Mouse (Mus musculus): Measurements from ENCODE around the gene Fgfr2.

The Fgfr2 gene

GRCm38 (mm10) chr7:131371880-131372651 is 1751.1 kb downstream of the Fgfr2 start:
- no peak for DNase-seq (ENCODE audit: low read depth, low spot score)

GRCm38 (mm10) chr7:131371470-131371860 is 1751.7 kb downstream of the Fgfr2 start:
- DNase-seq (ENCODE audit: low read depth, low spot score) = no peak

- peak; percentile 81 for DNase-seq (ENCODE audit: low read depth, low spot score)
Observed at GRCm38 (mm10) chr7:131370648-131371469, 1752.3 kb downstream of the Fgfr2 start, which contains the start of gene Pstk. Pstk (plus strand) TSS chr7:131371141.

GRCm38 (mm10) chr7:131364131-131364530 is 1759.0 kb downstream of the Fgfr2 start:
- DNase-seq (ENCODE audit: low read depth, low spot score) = no peak

GRCm38 (mm10) chr7:131362615-131363300 is 1760.4 kb downstream of the Fgfr2 start, which contains the start of gene 2310057M21Rik:
2310057M21Rik (minus strand) TSS chr7:131362759.
- peak; percentile 97 for DNase-seq (ENCODE audit: low read depth, low spot score)

GRCm38 (mm10) chr7:131362269-131362614 is 1760.9 kb downstream of the Fgfr2 start:
- DNase-seq (ENCODE audit: low read depth, low spot score) = no peak

GRCm38 (mm10) chr7:131356105-131356504 is 1767.0 kb downstream of the Fgfr2 start:
- no peak for DNase-seq (ENCODE audit: low read depth, low spot score)

GRCm38 (mm10) chr7:131345856-131346541 is 1777.2 kb downstream of the Fgfr2 start:
- no peak for DNase-seq (ENCODE audit: low read depth, low spot score)

GRCm38 (mm10) chr7:131337502-131338068 is 1785.6 kb downstream of the Fgfr2 start:
- DNase-seq (ENCODE audit: low read depth, low spot score) = no peak

- no peak for DNase-seq (ENCODE audit: low read depth, low spot score)
Observed at GRCm38 (mm10) chr7:131333564-131333963, 1789.6 kb downstream of the Fgfr2 start, which contains the start of gene Fam24a. Fam24a (plus strand) TSS chr7:131333864.

GRCm38 (mm10) chr7:131331688-131332087 is 1791.5 kb downstream of the Fgfr2 start:
- DNase-seq (ENCODE audit: low read depth, low spot score) = no peak

- no peak for DNase-seq (ENCODE audit: low read depth, low spot score)
Observed at GRCm38 (mm10) chr7:131329416-131329815, 1793.7 kb downstream of the Fgfr2 start, which contains the start of gene Fam24b. Fam24b (minus strand) TSS chr7:131329516.

GRCm38 (mm10) chr7:131327054-131327453 is 1796.1 kb downstream of the Fgfr2 start:
- no peak for DNase-seq (ENCODE audit: low read depth, low spot score)

GRCm38 (mm10) chr7:131322192-131322591 is 1801.0 kb downstream of the Fgfr2 start, which contains the start of gene Cuzd1:
Cuzd1 (minus strand) TSS chr7:131322292.
- no peak for DNase-seq (ENCODE audit: low read depth, low spot score)

- peak; percentile 16 for DNase-seq (ENCODE audit: low read depth, low spot score)
Observed at GRCm38 (mm10) chr7:131318340-131318739, 1804.8 kb downstream of the Fgfr2 start.

GRCm38 (mm10) chr7:131317587-131317986 is 1805.6 kb downstream of the Fgfr2 start:
- DNase-seq (ENCODE audit: low read depth, low spot score) = no peak

GRCm38 (mm10) chr7:131314493-131314892 is 1808.7 kb downstream of the Fgfr2 start:
- no peak for DNase-seq (ENCODE audit: low read depth, low spot score)

GRCm38 (mm10) chr7:131306733-131307132 is 1816.4 kb downstream of the Fgfr2 start:
- DNase-seq (ENCODE audit: low read depth, low spot score) = no peak

- DNase-seq (ENCODE audit: low read depth, low spot score) = no peak
Observed at GRCm38 (mm10) chr7:131303340-131303739, 1819.8 kb downstream of the Fgfr2 start.

GRCm38 (mm10) chr7:131297151-131297550 is 1826.0 kb downstream of the Fgfr2 start:
- DNase-seq (ENCODE audit: low read depth, low spot score) = no peak

GRCm38 (mm10) chr7:131265851-131266250 is 1857.3 kb downstream of the Fgfr2 start:
- DNase-seq (ENCODE audit: low read depth, low spot score) = no peak
